Mouse (Mus musculus): ENCODE data around the gene Elane.
A peak's percentile ranks its signal among the peaks of the same experiment; 100 is the strongest.

Elane gene

DNA sequence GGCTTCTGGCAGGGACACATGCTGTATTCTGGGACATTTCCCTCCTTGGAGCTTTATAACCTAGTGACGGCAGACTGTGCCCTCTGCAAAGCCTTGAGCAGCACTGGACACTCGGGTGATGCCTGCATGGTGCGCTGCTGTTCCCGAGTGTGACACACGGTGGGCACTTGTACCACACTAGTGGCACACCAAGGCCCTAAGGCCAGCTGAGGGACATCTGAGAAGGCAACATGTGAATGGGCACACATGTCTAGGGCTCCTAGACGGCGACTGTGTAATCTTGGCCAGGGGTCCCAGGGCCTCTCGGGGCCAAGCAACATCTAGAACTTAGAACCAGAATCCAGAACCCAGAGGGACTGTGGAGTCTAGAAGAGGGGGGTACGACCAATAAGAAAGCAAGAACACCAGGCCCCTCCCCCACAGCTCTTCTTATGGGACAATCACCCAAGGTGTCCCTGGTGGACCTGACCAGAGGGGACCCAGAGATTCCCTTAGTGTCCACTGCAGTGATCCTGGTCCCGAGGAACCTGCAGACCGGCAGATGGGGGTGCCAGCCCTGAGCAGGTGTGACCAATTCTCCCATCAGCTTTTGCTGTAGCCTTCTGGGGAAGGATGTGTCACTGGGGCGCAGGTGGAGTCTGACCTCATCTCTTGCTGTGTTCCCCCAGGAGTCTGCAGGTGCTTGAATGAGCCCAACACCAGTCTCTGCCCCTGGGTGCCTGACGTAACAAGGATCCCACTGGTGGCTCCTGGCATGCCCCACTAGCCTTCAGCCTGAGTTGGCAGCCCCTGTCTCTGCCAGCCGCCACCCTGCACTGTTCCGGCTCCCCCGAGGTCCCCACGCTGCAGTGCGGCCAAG, 44.1 kb downstream of the Elane start:
- ATAC-seq (ENCODE audit: low TSS enrichment), result no peak

DNA sequence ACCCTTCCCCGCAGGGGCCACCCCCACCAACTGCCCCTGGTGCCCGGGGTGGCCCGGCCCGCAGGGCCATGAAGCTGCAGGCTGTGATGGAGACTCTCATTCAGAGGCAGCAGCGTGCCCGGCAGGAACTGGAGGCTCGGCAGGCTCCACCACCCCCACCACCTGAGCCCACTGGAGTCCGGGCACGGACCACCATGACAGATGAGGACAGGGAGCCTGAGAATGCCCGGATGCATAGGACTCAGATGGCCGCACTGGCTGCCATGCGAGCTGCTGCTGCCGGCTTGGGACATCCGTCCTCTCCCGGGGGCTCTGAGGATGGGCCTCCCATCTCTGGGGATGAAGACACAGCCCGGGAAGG, 44.8 kb downstream of the Elane start:
- no peak for ATAC-seq (ENCODE audit: low TSS enrichment)

DNA sequence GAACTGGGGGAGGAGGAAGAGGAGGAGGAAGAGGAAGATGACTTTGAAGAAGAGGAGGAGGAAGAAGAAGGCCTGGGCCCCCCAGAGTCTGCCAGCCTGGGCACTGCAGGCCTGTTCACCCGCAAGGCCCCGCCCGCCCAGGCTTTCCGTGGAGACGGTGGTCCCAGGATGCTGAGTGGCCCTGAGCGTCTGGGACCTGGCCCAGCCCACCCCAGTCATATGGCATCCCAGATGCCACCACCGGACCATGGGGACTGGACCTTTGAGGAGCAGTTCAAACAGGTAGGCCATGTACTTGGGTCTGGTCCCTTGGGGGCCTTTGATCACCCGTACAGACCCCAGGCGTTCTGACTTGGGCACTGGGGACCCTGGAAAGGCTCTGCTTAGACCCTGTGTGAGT, 45.8 kb downstream of the Elane start:
- no peak for ATAC-seq (ENCODE audit: low TSS enrichment)

DNA sequence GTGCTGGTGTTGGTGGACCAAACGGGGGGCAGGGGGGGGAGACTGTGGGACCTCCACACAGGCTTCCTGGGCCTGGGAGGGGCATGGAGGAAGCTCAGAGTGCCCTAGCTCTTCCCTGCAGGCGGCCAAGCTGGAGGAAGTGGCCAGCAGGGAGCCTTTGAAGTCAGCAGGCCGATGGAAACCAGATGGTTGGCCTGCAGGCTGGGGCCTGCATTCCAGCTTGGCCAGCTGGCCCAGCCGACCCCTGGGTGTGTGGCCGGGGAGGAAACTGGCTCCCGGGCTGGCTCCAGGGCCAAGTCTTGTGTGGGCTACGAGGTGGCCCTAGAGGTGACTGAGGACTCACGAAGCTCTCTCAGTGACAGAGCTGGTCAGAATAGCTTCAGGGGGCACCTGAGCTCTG, 46.7 kb downstream of the Elane start:
- ATAC-seq (ENCODE audit: low TSS enrichment), result peak; percentile 22; the same call in 1 of the 2 replicates

DNA sequence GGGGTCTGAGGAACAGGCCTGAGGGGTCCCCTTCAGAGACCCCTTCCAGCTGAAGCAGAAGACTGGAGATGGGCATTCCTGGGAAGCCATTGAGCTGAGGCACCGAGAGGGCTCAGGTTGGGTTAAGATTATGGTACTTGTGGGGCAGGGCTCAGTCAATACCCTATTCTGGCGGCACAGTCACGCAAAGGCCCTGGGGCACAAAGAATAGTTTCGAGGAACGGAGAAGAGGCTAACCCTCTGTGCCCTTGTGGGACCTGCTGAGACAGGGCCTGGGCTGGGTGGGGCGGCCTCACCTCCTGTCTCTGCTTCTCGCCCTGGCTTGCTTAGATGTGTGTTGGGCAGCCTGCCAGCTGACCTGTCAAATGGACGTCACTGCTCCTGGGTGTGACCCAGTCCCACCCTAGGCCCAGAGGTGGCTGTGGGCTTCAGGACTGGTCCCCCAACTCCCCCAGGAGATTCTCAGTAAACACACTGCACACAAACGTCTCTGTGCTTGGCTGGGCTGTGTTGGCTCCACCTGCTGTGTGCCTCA, 47.2 kb downstream of the Elane start:
- no peak for ATAC-seq (ENCODE audit: low TSS enrichment)

DNA sequence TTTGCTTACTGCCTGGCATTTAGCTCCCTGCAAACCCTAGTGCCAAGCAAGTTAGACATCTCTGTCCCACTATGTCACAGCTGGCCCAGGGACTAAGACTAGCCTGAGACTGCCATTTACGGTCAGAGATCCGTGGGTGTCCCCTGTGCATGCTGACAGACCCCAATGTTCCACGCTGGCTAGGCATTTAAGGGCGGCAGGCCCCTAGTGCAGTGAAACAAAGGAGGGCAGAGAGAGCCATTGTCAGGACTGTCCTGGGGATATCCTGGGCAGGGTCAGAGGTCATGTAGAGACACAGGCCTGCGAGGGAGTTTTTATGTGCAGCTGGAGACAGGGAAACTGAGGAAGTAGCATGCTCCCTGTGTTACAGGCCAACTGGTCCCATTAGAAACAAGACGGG, 47.8 kb downstream of the Elane start:
- no peak for ATAC-seq (ENCODE audit: low TSS enrichment)

DNA sequence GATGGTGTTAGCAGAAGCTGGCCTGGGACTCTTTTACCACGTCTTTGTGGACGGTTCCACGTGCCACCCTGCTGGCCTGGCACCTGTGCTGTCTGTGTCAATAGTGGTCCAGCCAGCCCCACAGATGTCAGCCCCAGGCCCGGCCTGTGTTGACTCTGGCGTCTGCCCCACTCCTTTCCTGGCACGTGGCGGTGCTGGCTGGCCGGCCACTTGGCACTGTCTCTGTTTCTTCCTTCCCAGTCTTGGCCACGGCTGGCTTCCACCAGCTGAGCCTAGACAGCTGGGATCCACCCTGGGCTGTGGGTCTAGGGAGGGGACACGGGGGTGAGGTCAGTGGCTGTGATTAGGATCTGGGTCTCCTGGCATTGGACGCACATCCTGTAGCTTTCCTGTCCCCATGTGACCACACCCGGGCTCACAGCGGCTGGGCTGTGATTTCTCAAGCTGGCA, 48.2 kb downstream of the Elane start:
- ATAC-seq (ENCODE audit: low TSS enrichment), result peak; percentile 60

DNA sequence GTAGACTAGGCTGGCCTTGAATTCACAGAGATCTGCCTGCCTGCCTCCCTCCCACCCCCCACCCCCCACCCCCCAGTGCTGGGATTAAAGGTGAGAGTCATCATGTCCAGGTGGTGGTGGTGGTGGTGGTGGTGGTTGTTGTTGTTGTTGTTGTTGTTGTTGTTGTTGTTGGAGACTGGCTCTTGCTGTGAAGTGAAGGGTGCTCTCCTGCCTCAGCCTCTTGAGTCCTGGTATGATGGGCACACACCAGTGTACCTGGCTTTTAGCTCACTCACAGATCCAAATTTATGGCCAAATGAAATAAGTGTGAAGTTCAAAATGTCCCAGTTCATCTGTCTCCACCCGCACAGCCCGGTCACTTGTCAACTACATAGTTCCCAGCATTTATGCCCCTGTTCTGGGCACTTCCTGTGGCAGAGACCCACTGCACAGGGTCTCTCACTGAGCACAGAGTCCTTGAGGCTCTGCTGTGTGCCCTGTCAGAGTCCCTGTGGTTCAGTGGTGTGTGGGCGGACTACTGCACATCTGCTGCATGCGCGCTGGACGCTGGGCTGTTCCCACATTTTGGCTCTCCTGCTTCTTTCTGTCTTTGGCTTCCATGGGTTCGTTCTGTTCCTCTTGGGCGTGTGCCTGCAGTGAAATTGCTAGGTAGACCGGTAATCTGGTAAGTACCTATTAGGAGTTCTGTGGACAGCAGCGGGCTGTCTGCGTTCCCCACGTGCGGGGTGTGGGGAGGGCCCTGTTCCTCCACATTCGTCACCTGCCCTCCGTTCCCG, 48.9 kb downstream of the Elane start:
- ATAC-seq (ENCODE audit: low TSS enrichment), result no peak

DNA sequence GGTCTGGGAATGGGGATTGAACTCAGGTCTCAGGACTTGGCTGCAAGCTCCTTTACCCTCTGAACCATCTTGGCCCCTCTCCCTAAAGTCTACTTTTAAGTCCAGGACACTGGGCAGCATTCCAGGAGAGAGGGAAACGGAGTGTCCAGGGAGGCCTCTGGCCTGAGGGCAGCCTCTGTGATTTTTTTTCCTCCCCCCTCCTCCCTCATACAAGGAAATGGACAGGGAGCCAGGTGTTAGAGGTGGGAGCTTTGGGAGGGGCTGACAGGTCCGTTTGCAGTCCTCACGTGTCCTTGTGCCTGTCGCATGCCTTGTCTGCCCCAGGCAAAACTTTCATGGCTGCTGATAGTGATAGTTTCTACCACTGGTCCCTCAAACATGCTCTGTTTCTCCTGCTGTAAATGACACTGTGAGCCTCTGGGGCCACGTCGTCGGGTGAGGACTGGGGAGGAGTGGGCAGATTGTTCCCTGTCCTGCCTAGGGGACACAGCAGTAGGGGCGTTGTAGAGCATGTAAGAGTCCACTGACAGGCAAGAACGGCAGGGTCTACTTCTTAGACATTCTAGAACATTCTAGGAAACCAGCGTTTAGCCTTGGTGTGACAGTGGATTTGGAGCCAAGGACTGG, 50.4 kb downstream of the Elane start:
- no peak for ATAC-seq (ENCODE audit: low TSS enrichment)

DNA sequence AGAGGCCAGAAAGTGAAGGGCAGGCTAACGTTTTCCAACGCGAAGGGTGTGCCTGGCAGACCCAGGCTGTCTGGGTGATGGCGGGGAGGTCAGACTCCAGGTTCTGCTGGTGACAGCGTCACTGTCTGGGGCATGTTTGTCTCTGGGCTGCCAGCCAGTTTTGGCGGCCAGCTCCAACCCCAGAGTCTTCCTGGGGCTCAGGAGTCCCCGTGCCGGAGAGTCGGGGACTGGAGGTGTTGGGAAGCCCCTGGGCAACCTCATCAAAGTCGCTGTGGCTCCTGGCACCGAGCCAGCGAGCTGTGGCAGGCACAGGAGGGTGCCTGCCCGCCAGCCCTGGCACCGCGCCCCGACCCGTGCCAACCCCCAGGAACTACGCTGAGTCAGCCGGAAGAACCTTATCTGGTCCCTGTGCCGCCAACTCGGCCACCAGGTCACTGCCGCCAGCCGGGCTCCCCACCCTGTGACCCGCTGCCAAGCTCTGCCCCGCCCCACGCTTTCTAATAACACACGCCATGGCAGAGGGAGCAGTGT, 50.9 kb downstream of the Elane start:
- ATAC-seq (ENCODE audit: low TSS enrichment), result no peak
